Mouse (Mus musculus): Measurements from ENCODE around the gene Sall4.
A peak's percentile ranks its signal among the peaks of the same experiment; 100 is the strongest.
"Not testable (repeated sequence)": the region's sequence is repeated elsewhere in the genome, so short reads cannot be mapped to it uniquely, and the experiment has no call there.

The Sall4 gene

GRCm38 (mm10) chr2:168767582-168767981 is at the start of gene Sall4:
Sall4 (minus strand) TSS chr2:168767943.
- DNase-seq, result no peak

- DNase-seq, result no peak
Observed at GRCm38 (mm10) chr2:168813243-168813642, 45.5 kb upstream of the Sall4 start.

GRCm38 (mm10) chr2:168809895-168810294 is 42.2 kb upstream of the Sall4 start:
- DNase-seq, result no peak

GRCm38 (mm10) chr2:168807681-168808080 is 39.9 kb upstream of the Sall4 start:
- no peak for DNase-seq

GRCm38 (mm10) chr2:168803849-168804248 is 36.1 kb upstream of the Sall4 start:
- DNase-seq, result no peak

- DNase-seq, result peak; percentile 3 to 49
Observed at GRCm38 (mm10) chr2:168799326-168799725, 31.6 kb upstream of the Sall4 start.

- DNase-seq, result no peak
Observed at GRCm38 (mm10) chr2:168798921-168799320, 31.2 kb upstream of the Sall4 start.

- DNase-seq, result no peak
Observed at GRCm38 (mm10) chr2:168791115-168791802, 23.5 kb upstream of the Sall4 start.

- DNase-seq, result no peak
Observed at GRCm38 (mm10) chr2:168786174-168786573, 18.4 kb upstream of the Sall4 start.

- DNase-seq, result no peak
Observed at GRCm38 (mm10) chr2:168780596-168780995, 12.9 kb upstream of the Sall4 start.

GRCm38 (mm10) chr2:168780024-168780423 is 12.3 kb upstream of the Sall4 start:
- no peak for DNase-seq

- no peak for DNase-seq
Observed at GRCm38 (mm10) chr2:168777481-168777880, 9.7 kb upstream of the Sall4 start.

- DNase-seq, result no peak
Observed at GRCm38 (mm10) chr2:168776238-168776637, 8.5 kb upstream of the Sall4 start.

- no peak for DNase-seq
Observed at GRCm38 (mm10) chr2:168769259-168769658, 1.5 kb upstream of the Sall4 start.

GRCm38 (mm10) chr2:168766538-168767361 is 993 bp downstream of the Sall4 start:
- DNase-seq, result peak in 1 of 2 experiments; percentile 16

GRCm38 (mm10) chr2:168765696-168766537 is 1.8 kb downstream of the Sall4 start:
- DNase-seq, result no peak

GRCm38 (mm10) chr2:168765065-168765681 is 2.6 kb downstream of the Sall4 start:
- DNase-seq, result peak; percentile 47 to 88

- DNase-seq, result no peak
Observed at GRCm38 (mm10) chr2:168764460-168764867, 3.3 kb downstream of the Sall4 start.

GRCm38 (mm10) chr2:168763785-168764184 is 4.0 kb downstream of the Sall4 start:
- no peak for DNase-seq

- DNase-seq, result no peak
Observed at GRCm38 (mm10) chr2:168762411-168762815, 5.3 kb downstream of the Sall4 start.

- no peak for DNase-seq
Observed at GRCm38 (mm10) chr2:168761954-168762353, 5.8 kb downstream of the Sall4 start.

- DNase-seq, result no peak
Observed at GRCm38 (mm10) chr2:168761141-168761540, 6.6 kb downstream of the Sall4 start.

- not testable (repeated sequence) for DNase-seq
Observed at GRCm38 (mm10) chr2:168744406-168744805, 23.3 kb downstream of the Sall4 start.

Measured in kidney, postnatal 36 days (tissue).